Mouse (Mus musculus): Measurements from ENCODE around the gene Gtf3c4. TPM values are rescaled to one million over a fixed set of nuclear protein-coding genes. Genes with fewer than 3 reads are reported as not detected.
A peak's percentile ranks its signal among the peaks of the same experiment; 100 is the strongest.

Gene Gtf3c4
- polyA plus RNA-seq, 1 experiment from 2014 or later, result 31.0 TPM

DNA sequence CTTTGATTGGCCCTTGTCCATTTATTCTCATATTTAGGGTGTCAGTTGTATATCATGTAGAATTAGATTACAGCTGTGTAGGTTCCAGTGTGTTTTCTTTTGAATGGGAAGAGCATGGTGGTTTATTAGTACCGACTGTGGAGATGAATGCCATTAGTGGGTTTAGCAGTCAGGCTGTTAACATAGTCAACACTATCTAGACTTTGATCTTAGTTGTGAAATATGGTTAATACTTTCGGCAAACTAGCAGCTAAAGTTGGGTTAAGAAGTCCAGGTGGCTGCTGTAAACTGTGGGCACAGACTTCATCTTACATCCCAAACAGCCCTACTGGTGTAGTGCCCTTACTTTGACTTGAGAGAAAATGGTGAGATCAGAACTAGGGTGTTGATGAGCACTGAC, 8.7 kb upstream of the Gtf3c4 start:
- ATAC-seq (ENCODE audit: low FRiP score), result no peak
- Histone ChIP-seq H3K9me3 (no peaks in the 10 kb centered on the region), H3K4me1 (no peaks in the 10 kb centered on the region), H3K9ac (no peak overlapping the region), H3K4me2 (no peak overlapping the region), H3K36me3 (replicated peaks) (peaks cover 68% of the 10 kb centered on the region), H3K27ac (no peak overlapping the region), H3K27me3 (no peaks in the 10 kb centered on the region), H3K4me3 (replicated peaks) (no peak overlapping the region)
- WGBS, result 96% methylated on average over 2 of the region's 2 CpGs

DNA sequence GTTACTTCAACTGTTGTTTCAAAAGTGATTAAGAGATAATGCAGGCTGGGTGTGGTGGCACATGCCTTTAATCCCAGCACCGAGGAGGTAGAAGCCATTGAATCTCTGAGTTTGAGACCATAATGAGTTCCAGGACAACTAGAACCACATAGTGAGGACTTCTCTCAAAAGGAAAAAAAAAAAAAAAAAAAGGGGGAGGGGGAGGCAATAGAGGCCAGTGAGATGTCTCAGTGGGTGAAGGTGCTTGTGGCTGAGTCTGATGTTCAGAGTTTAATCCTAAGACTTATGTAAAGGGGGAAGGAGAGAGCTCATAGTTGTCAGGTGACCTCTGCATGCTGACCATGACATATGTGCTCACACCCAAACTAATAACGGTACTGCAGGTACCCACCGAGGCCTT, 1.9 kb upstream of the Gtf3c4 start:
- ATAC-seq (ENCODE audit: low FRiP score), result no peak
- Histone ChIP-seq H3K4me3 (replicated peaks) (no peak overlapping the region; the same call in 1 of the 2 replicates), H3K9ac (no peak overlapping the region), H3K36me3 (replicated peaks) (peaks cover 24% of the 10 kb centered on the region), H3K27me3 (no peaks in the 10 kb centered on the region), H3K4me2 (peak overlapping the region; percentile 98), H3K27ac (no peak overlapping the region), H3K9me3 (no peaks in the 10 kb centered on the region), H3K4me1 (peaks cover 43% of the 10 kb centered on the region)
- WGBS, result 82% methylated on average over 3 of the region's 3 CpGs

DNA sequence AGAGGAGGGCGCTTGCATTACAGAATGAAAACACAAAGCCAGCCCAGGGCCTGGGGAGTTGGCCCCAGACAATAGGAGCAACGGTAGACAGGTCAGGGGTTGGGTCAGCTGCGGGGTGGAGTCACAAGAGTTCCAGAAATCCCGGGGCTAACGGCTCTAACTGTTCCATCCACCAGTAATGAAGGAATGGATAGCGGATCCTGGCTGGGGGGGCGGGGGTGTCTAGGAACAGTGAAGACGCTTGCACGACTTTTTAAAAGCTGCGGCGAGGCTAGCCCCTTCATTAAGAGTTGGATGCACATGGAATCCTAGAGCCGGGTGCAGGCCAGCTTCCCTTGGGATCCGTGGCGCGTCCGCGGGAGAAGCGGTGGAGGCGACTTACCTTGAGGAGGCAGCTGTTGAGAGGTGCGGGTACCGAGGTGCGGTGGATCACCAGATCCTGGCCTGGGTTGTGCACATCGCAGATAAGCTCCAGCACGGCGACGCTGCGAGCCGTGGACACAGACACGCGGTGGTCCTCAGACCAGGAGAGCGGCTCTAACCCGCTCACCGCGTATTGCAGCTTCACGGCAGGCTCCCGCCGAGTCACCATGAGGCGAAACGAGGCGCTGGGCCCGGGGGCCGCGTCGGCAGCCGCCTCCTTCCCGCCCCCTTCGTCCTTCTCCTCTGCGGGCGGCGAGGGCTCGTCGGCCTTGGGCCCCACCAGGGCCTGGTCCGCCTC, 499 bp downstream of the Gtf3c4 start:
- H3K27ac ChIP-seq, result peak overlapping the region; percentile 85
- H3K27me3 ChIP-seq, result no peaks in the 10 kb centered on the region
- peak; percentile 54 for ATAC-seq (ENCODE audit: low FRiP score)
- H3K4me3 ChIP-seq (replicated peaks), result peak overlapping the region; percentile 97
- no peaks in the 10 kb centered on the region for H3K9me3 ChIP-seq
- peak overlapping the region; percentile 98 for H3K4me2 ChIP-seq
- under 1% methylated on average over 53 of the region's 53 CpGs for WGBS
- H3K4me1 ChIP-seq, result peaks cover 50% of the 10 kb centered on the region
- H3K36me3 ChIP-seq (replicated peaks), result peaks cover 7% of the 10 kb centered on the region
- peak overlapping the region; percentile 93 for H3K9ac ChIP-seq

DNA sequence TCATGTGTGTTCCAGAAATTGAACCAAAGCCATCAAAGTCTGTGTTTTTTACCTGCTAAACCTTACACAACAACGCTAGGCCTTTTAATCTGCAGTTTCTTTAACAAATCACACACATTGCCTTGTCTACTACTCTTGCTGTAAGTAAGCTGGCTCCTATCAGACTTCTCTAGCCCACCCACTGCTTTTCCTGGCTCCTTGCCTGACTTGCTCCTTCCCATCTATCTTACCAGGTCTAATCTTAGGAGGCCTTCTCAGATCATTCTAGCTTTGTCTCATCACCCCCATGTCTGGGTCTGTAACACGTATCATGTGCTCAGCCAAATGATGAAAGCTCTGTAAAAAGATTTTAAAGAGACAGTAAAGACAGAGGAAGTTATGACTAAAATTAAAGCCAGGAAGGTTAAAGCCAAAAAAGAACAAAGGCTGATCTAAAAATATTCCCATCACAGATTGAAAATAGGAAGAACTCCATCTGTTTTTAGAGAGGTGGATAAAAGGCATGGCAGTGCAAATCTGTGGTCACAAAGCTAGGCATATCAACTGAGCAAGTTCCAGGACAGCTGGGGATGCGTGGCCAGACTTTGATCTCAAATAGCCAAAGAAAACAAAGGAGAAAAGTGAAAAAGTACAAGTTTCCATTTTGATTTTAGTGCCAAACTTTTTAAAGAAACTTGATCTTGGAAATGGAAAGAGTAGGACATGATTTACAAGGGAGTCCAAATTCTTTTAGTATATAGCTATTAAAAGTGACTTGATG, 3.8 kb downstream of the Gtf3c4 start:
- Histone ChIP-seq H3K4me3 (replicated peaks) (no peak overlapping the region), H3K27ac (no peak overlapping the region), H3K4me2 (no peak overlapping the region), H3K36me3 (replicated peaks) (peaks cover 35% of the 10 kb centered on the region), H3K27me3 (no peaks in the 10 kb centered on the region), H3K9ac (no peak overlapping the region), H3K9me3 (no peaks in the 10 kb centered on the region), H3K4me1 (peaks cover 32% of the 10 kb centered on the region)
- whole genome bisulfite sequencing, result 85% methylated on average over 3 of the region's 3 CpGs
- no peak for ATAC-seq (ENCODE audit: low FRiP score)

DNA sequence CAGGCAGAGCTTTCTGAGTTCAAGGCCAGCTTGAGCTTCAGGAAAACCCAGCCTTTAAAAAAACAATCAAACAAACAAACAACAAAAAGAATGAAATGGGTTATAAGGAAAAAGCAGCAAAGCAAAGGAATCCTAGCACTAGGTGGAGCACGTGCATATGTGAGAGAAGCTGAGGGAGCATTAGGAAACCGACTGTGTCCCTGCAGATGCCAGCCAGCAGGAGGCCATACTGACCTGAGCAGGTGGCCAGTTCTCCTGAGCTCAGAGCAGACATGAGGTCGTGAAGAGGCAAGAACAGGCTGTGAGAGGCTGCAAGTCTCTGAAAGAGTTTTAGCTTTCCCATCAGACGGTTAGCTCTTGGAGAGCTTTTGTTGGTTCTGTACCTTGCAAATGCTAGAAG, 10.9 kb downstream of the Gtf3c4 start:
- H3K36me3 ChIP-seq (replicated peaks), result peaks cover 93% of the 10 kb centered on the region
- H3K27ac ChIP-seq, result no peak overlapping the region
- WGBS, result 56% methylated on average over 4 of the region's 4 CpGs
- H3K4me3 ChIP-seq (replicated peaks), result no peak overlapping the region
- H3K27me3 ChIP-seq, result no peaks in the 10 kb centered on the region
- no peak overlapping the region for H3K4me2 ChIP-seq
- H3K4me1 ChIP-seq, result no peaks in the 10 kb centered on the region
- no peak overlapping the region for H3K9ac ChIP-seq
- no peaks in the 10 kb centered on the region for H3K9me3 ChIP-seq
- no peak for ATAC-seq (ENCODE audit: low FRiP score)

DNA sequence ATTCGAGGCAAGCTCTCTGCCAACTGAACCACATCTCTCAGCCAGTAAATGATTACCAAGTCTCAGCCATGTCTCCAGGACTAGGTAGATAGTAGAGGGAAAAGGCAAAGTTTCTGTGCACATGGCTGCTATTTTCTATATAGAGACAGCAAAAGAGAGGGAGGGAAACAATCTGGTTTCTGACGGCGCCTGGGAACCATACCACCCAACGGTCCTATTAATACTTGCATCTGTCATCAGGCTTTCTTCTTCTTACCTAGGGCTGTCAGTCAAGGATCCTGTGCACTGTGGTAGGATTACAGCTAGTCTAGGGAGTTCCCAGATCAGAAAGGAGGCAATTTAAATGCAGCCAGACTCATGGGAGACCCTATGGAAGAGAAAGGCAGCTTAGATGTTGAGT, 21.3 kb downstream of the Gtf3c4 start:
- Histone ChIP-seq H3K27me3 (no peaks in the 10 kb centered on the region), H3K4me1 (no peaks in the 10 kb centered on the region), H3K9me3 (no peaks in the 10 kb centered on the region), H3K36me3 (replicated peaks) (peaks cover 12% of the 10 kb centered on the region), H3K9ac (no peak overlapping the region), H3K27ac (no peak overlapping the region), H3K4me3 (replicated peaks) (no peak overlapping the region), H3K4me2 (no peak overlapping the region)
- WGBS, result 81% methylated on average over 4 of the region's 4 CpGs
- no peak for ATAC-seq (ENCODE audit: low FRiP score)

DNA sequence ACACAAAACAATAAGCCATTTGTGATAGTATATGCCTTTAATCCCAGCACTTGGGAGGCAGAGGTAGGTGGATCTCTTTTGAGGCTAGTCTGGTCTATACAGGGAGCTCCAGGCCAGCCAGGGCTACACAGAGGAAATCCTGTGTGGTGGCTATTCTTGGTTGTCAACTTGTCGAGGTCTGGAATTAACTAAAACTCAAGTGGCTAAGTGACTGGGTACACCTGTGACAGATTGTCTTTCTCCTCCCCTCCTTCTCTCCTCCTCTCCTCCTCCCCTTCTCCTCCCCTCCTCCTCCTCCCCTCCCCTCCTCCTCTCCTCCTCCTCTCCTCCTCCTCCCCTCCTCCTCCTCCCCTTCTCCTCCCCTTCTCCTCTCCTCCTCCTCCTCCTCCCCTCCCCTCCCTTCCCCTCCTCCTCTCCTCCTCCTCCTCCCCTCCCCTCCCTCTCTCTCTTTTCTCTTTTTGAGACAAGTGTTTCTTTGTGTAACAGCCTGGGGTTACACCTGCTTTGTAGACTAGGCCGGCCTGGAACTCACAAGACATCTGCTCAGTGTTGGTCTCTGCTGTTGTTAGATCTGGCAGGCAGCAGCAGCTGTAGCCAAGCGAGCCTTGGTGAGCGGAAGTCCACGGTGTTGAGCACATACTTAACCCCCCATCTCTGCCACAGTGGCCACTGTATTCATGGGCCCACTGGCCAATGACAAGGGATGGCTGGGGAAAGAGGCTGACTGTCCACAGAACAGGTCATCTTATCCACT, 29.7 kb downstream of the Gtf3c4 start:
- H3K9me3 ChIP-seq, result no peaks in the 10 kb centered on the region
- no peaks in the 10 kb centered on the region for H3K36me3 ChIP-seq (replicated peaks)
- H3K4me1 ChIP-seq, result no peaks in the 10 kb centered on the region; the same call in 1 of the 2 replicates
- H3K27me3 ChIP-seq, result peaks cover 39% of the 10 kb centered on the region
- no peak overlapping the region for H3K27ac ChIP-seq
- no peak overlapping the region for H3K9ac ChIP-seq
- WGBS, result 30% methylated on average over 5 of the region's 5 CpGs
- H3K4me2 ChIP-seq, result no peak overlapping the region
- ATAC-seq (ENCODE audit: low FRiP score), result peak; percentile 36; the same call in 1 of the 2 replicates
- H3K4me3 ChIP-seq (replicated peaks), result no peak overlapping the region

DNA sequence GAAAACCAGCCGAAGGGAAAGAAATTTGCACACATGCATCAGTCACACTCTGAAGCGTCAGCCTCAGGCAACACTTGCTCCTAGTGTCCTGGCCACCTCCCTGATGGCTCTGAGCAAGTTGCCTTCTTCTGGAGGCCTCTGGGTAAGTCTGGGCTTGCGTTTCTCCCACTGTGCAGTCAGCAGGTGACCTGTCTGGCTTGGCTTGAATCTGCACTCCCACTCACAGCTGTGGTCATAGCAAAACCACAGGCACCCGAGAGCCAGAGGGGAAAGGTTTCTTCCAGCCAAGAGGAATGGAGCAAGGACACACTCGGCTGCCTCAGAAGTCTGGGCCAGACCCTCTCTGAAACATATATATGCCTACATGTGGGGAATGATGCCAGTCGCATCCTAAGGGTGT, 31.3 kb downstream of the Gtf3c4 start:
- H3K4me2 ChIP-seq, result no peak overlapping the region
- 79% methylated on average over 6 of the region's 6 CpGs for WGBS
- no peak for ATAC-seq (ENCODE audit: low FRiP score)
- no peak overlapping the region for H3K27ac ChIP-seq
- H3K9me3 ChIP-seq, result no peaks in the 10 kb centered on the region
- no peak overlapping the region for H3K9ac ChIP-seq
- H3K36me3 ChIP-seq (replicated peaks), result no peaks in the 10 kb centered on the region
- no peaks in the 10 kb centered on the region; the same call in 1 of the 2 replicates for H3K4me1 ChIP-seq
- peaks cover 48% of the 10 kb centered on the region for H3K27me3 ChIP-seq
- H3K4me3 ChIP-seq (replicated peaks), result no peak overlapping the region

DNA sequence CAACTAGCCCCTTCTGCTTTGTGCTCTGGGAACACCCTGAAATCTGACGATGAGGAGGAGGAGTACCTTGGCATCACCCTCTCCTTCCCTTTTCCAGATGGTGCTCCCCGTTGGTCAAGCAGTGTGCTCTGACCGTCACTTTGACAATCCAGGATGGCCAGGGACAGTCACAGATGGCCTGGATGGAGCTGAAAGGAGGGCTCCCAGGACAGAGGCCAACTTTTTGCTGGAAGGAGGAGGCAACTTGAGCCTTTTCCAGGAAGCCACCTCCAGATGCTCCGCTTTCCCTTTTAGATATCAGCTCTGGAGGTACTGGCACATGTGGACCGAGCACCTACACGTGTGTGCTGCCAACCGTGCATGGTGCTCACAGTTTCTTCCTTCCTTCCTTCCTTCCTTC, 36.8 kb downstream of the Gtf3c4 start:
- 92% methylated on average over 7 of the region's 7 CpGs for WGBS
- H3K9ac ChIP-seq, result no peak overlapping the region
- no peaks in the 10 kb centered on the region for H3K9me3 ChIP-seq
- no peak overlapping the region for H3K4me3 ChIP-seq (replicated peaks)
- H3K4me2 ChIP-seq, result no peak overlapping the region
- peaks cover 75% of the 10 kb centered on the region for H3K27me3 ChIP-seq
- H3K27ac ChIP-seq, result no peak overlapping the region
- ATAC-seq (ENCODE audit: low FRiP score), result no peak
- peaks cover 8% of the 10 kb centered on the region for H3K4me1 ChIP-seq
- H3K36me3 ChIP-seq (replicated peaks), result no peaks in the 10 kb centered on the region

DNA sequence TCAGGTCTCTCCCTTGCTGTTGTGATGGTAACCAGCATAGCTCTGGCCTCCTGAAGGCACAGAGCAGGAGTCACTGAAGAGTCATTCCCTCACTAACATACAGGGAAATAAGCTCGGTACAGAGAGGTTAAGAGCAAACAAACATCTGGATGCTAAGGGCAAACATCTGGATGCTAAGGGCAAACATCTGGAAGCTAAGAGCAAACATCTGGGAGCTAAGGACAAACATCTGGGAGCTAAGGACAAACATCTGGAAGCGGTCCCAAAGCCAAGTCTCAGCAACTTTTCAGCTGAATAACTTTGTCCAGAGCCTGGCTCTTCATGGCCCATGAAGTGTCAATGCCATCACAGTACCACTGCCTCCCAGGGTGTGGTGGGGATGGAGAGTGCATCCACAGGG, 40.6 kb downstream of the Gtf3c4 start:
- H3K27me3 ChIP-seq, result peaks cover 70% of the 10 kb centered on the region
- peaks cover 27% of the 10 kb centered on the region for H3K4me1 ChIP-seq
- WGBS, result 89% methylated on average over 2 of the region's 2 CpGs
- no peak overlapping the region for H3K4me2 ChIP-seq
- no peak overlapping the region for H3K4me3 ChIP-seq (replicated peaks)
- H3K36me3 ChIP-seq (replicated peaks), result no peaks in the 10 kb centered on the region
- H3K9me3 ChIP-seq, result no peaks in the 10 kb centered on the region
- ATAC-seq (ENCODE audit: low FRiP score), result no peak
- no peak overlapping the region for H3K27ac ChIP-seq
- no peak overlapping the region for H3K9ac ChIP-seq

DNA sequence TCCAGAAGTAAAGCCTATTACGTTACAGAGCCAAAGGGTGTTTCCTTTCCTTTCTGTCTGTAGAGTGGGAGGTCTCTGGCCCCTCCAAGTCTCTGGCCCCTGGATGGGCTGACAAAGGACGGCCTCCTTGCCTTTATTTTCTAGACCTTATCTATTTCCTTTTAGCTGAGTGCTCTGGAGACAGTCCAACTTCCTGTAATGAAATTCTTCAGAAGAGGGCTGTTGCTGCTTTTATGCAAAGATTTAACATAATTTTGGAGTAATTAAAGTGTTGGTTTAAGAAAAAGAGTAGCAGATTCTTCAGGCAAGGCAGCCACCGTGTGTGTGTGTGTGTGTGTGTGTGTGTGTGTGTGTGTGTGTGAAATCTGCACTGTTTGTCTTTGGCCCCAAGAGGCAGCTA, 41.8 kb downstream of the Gtf3c4 start:
- ATAC-seq (ENCODE audit: low FRiP score), result no peak
- Histone ChIP-seq H3K27ac (peak overlapping the region; percentile 56), H3K4me1 (peaks cover 27% of the 10 kb centered on the region), H3K4me3 (replicated peaks) (no peak overlapping the region), H3K36me3 (replicated peaks) (no peaks in the 10 kb centered on the region), H3K9me3 (no peaks in the 10 kb centered on the region), H3K27me3 (peaks cover 78% of the 10 kb centered on the region), H3K9ac (no peak overlapping the region), H3K4me2 (no peak overlapping the region)
- WGBS, result 29% methylated on average over 3 of the region's 3 CpGs

DNA sequence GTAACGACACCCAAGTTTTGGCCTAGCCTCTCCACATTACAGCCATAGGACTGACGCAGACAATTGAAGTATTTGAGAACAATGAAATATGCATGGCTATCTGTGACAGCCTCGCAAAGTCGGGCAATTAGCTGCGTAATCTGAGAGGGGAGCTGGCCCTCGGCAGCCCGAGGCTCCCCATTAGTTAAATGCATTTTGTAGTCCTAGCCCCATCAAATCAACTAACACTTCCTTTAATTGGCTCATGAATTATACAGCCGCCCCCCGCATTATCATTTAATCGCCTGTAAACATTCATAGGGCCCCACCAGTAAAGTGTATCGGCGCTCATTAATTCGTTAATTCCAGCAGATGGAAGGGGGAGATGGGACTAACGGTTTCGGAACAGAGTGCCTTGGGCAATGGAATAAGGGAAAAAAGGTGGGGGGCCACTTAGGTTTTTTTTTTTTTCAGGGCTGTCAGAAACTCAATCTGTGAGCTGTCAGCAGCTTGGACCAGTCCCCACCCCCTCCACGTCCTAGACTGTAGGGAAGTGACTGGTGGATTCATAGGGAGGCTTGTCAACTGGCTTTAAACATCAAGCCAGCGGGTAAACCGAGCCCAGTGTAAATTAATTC, 42.6 kb downstream of the Gtf3c4 start:
- ATAC-seq (ENCODE audit: low FRiP score), result peak; percentile 81
- H3K36me3 ChIP-seq (replicated peaks), result no peaks in the 10 kb centered on the region
- peak overlapping the region; percentile 21; the same call in 1 of the 2 replicates for H3K4me2 ChIP-seq
- WGBS, result 23% methylated on average over 18 of the region's 18 CpGs
- H3K9me3 ChIP-seq, result no peaks in the 10 kb centered on the region
- H3K27ac ChIP-seq, result peak overlapping the region; percentile 65
- H3K4me3 ChIP-seq (replicated peaks), result no peak overlapping the region
- H3K9ac ChIP-seq, result no peak overlapping the region
- peaks cover 75% of the 10 kb centered on the region for H3K27me3 ChIP-seq
- H3K4me1 ChIP-seq, result peaks cover 33% of the 10 kb centered on the region

Measured in forebrain, embryonic 12.5 days (tissue).